Mouse (Mus musculus): Measurements from ENCODE around the gene Olfr366. TPM values are rescaled to one million over a fixed set of nuclear protein-coding genes. Genes with fewer than 3 reads are reported as not detected.
"Not testable (repeated sequence)": the region's sequence is repeated elsewhere in the genome, so short reads cannot be mapped to it uniquely, and the experiment has no call there.

Olfr366 gene
- polyA plus RNA-seq (2011; ENCODE audit: insufficient read depth, insufficient read length, low read depth, missing spikeins), result not detected in 2 replicates

DNA sequence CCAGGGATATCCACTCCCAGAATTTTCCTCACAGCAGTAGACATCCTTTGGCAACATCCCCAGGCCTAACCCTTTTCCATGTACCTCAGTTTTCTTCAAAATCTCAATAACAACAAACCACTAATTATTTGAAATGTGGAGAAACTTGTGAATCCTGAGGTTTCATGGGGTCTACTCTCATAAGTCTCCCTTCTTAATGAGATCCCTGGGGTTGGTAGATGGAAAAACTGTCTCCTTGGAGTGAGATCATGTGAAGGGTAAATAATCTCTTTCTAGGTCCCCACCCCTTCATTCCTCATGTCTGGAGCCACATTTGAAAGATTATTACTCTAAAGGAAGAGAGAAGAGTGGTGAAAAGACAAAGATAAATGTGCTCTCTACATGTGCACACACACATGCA lies at the start of gene Olfr366:
Olfr366 (plus strand) TSS at position 301 of the 400 bp plus-strand sequence.
- no peak within 1 kb of the TSS for H3K9ac ChIP-seq (ENCODE audit: low read depth, poor library complexity, severe bottlenecking)
- no peak within 1 kb of the TSS for H3K4me3 ChIP-seq (ENCODE audit: low read depth, low read length)
- TF ChIP-seq POLR2A (IDR thresholded peaks at IDR 0.05; ENCODE audit: insufficient read depth, low read length), result no peak
- TF ChIP-seq EP300 (IDR thresholded peaks at IDR 0.05; ENCODE audit: insufficient read depth, low read depth, low read length), result no peak
- no peak for TF ChIP-seq CTCF (IDR thresholded peaks at IDR 0.05; ENCODE audit: low read depth, low read length)
- H3K27me3 ChIP-seq (ENCODE audit: control insufficient read depth, insufficient read depth, low read length, poor library complexity, severe bottlenecking), result no peaks in the 10 kb centered on the region
- no peak within 1 kb of the TSS for H3K27ac ChIP-seq (ENCODE audit: insufficient read depth, low read length)
- H3K36me3 ChIP-seq (ENCODE audit: control insufficient read depth, insufficient read depth, low read length, poor library complexity, severe bottlenecking), result no peaks in the 10 kb centered on the region
- H3K4me1 ChIP-seq (ENCODE audit: control insufficient read depth, insufficient read depth, low read length), result no peaks in the 10 kb centered on the region
- no peaks in the 10 kb centered on the region; the same call in 1 of the 2 replicates for H3K9me3 ChIP-seq (replicated peaks; ENCODE audit: control insufficient read depth, insufficient read depth, low read length, poor library complexity, severe bottlenecking)

DNA sequence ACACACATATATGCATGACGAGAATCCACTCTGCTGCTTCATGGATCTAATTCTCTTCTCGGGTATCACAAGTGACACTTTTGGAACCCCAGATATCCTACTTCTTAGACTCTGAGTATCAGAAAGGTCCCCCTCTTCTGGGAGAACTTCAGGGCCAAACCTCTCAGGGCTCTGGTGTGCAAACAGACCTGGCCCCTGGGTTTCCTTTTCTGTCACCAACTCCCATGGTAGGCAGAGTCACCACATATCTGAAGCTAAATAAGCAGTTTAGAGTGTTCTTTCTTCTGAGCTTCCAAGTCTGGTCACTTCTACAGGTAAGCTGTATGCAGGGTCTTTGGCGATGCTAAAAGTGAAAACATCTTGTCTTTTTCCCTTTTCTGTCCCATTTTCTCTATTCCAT lies 23.5 kb upstream of the Olfr366 start, which contains the start of gene Olfr365:
Olfr365 (plus strand) TSS at position 301 of the 400 bp plus-strand sequence.
- no peaks in the 10 kb centered on the region for H3K27me3 ChIP-seq (ENCODE audit: control insufficient read depth, insufficient read depth, low read length, poor library complexity, severe bottlenecking)
- H3K9me3 ChIP-seq (replicated peaks; ENCODE audit: control insufficient read depth, insufficient read depth, low read length, poor library complexity, severe bottlenecking), result no peaks in the 10 kb centered on the region
- H3K27ac ChIP-seq (ENCODE audit: insufficient read depth, low read length), result no peak within 1 kb of the TSS
- no peaks in the 10 kb centered on the region for H3K4me1 ChIP-seq (ENCODE audit: control insufficient read depth, insufficient read depth, low read length)
- no peaks in the 10 kb centered on the region for H3K36me3 ChIP-seq (ENCODE audit: control insufficient read depth, insufficient read depth, low read length, poor library complexity, severe bottlenecking)
- H3K4me3 ChIP-seq (ENCODE audit: low read depth, low read length), result no peak within 1 kb of the TSS
- no peak for TF ChIP-seq POLR2A (IDR thresholded peaks at IDR 0.05; ENCODE audit: insufficient read depth, low read length)
- no peak for TF ChIP-seq EP300 (IDR thresholded peaks at IDR 0.05; ENCODE audit: insufficient read depth, low read depth, low read length)
- no peak for TF ChIP-seq CTCF (IDR thresholded peaks at IDR 0.05; ENCODE audit: low read depth, low read length)
- H3K9ac ChIP-seq (ENCODE audit: low read depth, poor library complexity, severe bottlenecking), result no peak within 1 kb of the TSS

- not testable (repeated sequence) for H3K4me3 ChIP-seq (ENCODE audit: low read depth, low read length); H3K4me1 ChIP-seq (ENCODE audit: control insufficient read depth, insufficient read depth, low read length); H3K9ac ChIP-seq (ENCODE audit: low read depth, poor library complexity, severe bottlenecking); H3K27me3 ChIP-seq (ENCODE audit: control insufficient read depth, insufficient read depth, low read length, poor library complexity, severe bottlenecking); H3K27ac ChIP-seq (ENCODE audit: insufficient read depth, low read length); H3K36me3 ChIP-seq (ENCODE audit: control insufficient read depth, insufficient read depth, low read length, poor library complexity, severe bottlenecking)
- H3K9me3 ChIP-seq (replicated peaks; ENCODE audit: control insufficient read depth, insufficient read depth, low read length, poor library complexity, severe bottlenecking), result peaks cover 23% of the 10 kb centered on the region
These were observed 50.4 kb downstream of the Olfr366 start for GRCm38 (mm10) chr2:37261781-37262180.

Other genes with a start within 250 kb of the Olfr366 start
- gene Olfr357, start 217.7 kb upstream of the Olfr366 start, polyA plus RNA-seq (2011; ENCODE audit: insufficient read depth, insufficient read length, low read depth, missing spikeins), result not detected in 2 replicates
- not detected in 2 replicates for gene Olfr358, start 202.2 kb upstream of the Olfr366 start, polyA plus RNA-seq (2011; ENCODE audit: insufficient read depth, insufficient read length, low read depth, missing spikeins)
- not detected in 2 replicates for gene Olfr360, start 145.8 kb upstream of the Olfr366 start, polyA plus RNA-seq (2011; ENCODE audit: insufficient read depth, insufficient read length, low read depth, missing spikeins)
- gene Olfr361, start 122.3 kb upstream of the Olfr366 start, polyA plus RNA-seq (2011; ENCODE audit: insufficient read depth, insufficient read length, low read depth, missing spikeins), result not detected in 2 replicates
- not detected in 2 replicates for gene Olfr362, start 93.7 kb upstream of the Olfr366 start, polyA plus RNA-seq (2011; ENCODE audit: insufficient read depth, insufficient read length, low read depth, missing spikeins)
- gene Olfr364-ps1, start 72.3 kb upstream of the Olfr366 start, polyA plus RNA-seq (2011; ENCODE audit: insufficient read depth, insufficient read length, low read depth, missing spikeins), result not detected in 2 replicates
- gene Olfr365, start 23.4 kb upstream of the Olfr366 start, polyA plus RNA-seq (2011; ENCODE audit: insufficient read depth, insufficient read length, low read depth, missing spikeins), result not detected in 2 replicates
- gene Olfr368, start 114.9 kb downstream of the Olfr366 start, polyA plus RNA-seq (2011; ENCODE audit: insufficient read depth, insufficient read length, low read depth, missing spikeins), result not detected in 2 replicates
- gene Pdcl, start 147.8 kb downstream of the Olfr366 start, polyA plus RNA-seq (2011; ENCODE audit: insufficient read depth, insufficient read length, low read depth, missing spikeins), result 138 TPM in 2 replicates
- 52.8 and 60.9 TPM in 2 replicates for gene Rc3h2, start 211.3 kb downstream of the Olfr366 start, polyA plus RNA-seq (2011; ENCODE audit: insufficient read depth, insufficient read length, low read depth, missing spikeins)
- 18.8 and 19.2 TPM in 2 replicates for gene Zbtb26, start 231.6 kb downstream of the Olfr366 start, polyA plus RNA-seq (2011; ENCODE audit: insufficient read depth, insufficient read length, low read depth, missing spikeins)
- gene Zbtb6, start 231.6 kb downstream of the Olfr366 start, polyA plus RNA-seq (2011; ENCODE audit: insufficient read depth, insufficient read length, low read depth, missing spikeins), result 13.8 and 15.1 TPM in 2 replicates
- 71.8 and 72.5 TPM in 2 replicates for gene Rabgap1, start 231.7 kb downstream of the Olfr366 start, polyA plus RNA-seq (2011; ENCODE audit: insufficient read depth, insufficient read length, low read depth, missing spikeins)

Data from ES-Bruce4 (cell line).